Mouse (Mus musculus) stomach, embryonic 16.5 days (tissue): ENCODE data around the gene Rab8a. TPM values are rescaled to one million over a fixed set of nuclear protein-coding genes. Genes with fewer than 3 reads are reported as not detected.

Source experiments
- ATAC-seq: fragments of 200-750 bp; cut with Nextera tagmentation; 2 replicates; pipeline ENCODE4 v1.8.0; 2017; ENCODE audit warnings: moderate number of reproducible peaks, moderate TSS enrichment; ENCODE audit not compliant: insufficient read depth, low FRiP score
- H3K27ac ChIP-seq: fragments of 300-500 bp; sonication (generic); 2 replicates; pipeline ENCODE4 v1.5.1; 2014; ENCODE audit warnings: low read length
- H3K27me3 ChIP-seq: fragments of 300-500 bp; sonication (generic); 2 replicates; pipeline ENCODE4 v1.6.1; 2014; ENCODE audit warnings: low read length, control low read depth, mixed read lengths; ENCODE audit not compliant: control insufficient read depth, insufficient read depth
- H3K36me3 ChIP-seq: fragments of 300-500 bp; sonication (generic); 2 replicates; pipeline ENCODE4 v1.6.1; 2014; ENCODE audit warnings: low read length; ENCODE audit not compliant: control insufficient read depth, insufficient read depth
- H3K4me1 ChIP-seq: fragments of 300-500 bp; sonication (generic); 2 replicates; pipeline ENCODE4 v1.6.1; 2014; ENCODE audit warnings: low read length, control low read depth, mixed read lengths; ENCODE audit not compliant: control insufficient read depth, insufficient read depth
- H3K4me2 ChIP-seq: fragments of 300-500 bp; sonication (generic); 2 replicates; pipeline ENCODE4 v1.6.1; 2014; ENCODE audit warnings: low read depth, low read length, mixed read lengths
- H3K4me3 ChIP-seq: fragments of 300-500 bp; sonication (generic); replicated peaks from 2 replicates; pipeline ENCODE4 v1.5.1; 2014; ENCODE audit warnings: mild to moderate bottlenecking, low read length
- H3K9ac ChIP-seq: fragments of 300-500 bp; sonication (generic); 2 replicates; pipeline ENCODE4 v1.6.1; 2014; ENCODE audit warnings: low read length
- H3K9me3 ChIP-seq: fragments of 300-500 bp; sonication (generic); replicated peaks from 2 replicates; pipeline ENCODE4 v1.6.1; 2016; ENCODE audit warnings: low read length, control low read depth; ENCODE audit not compliant: control insufficient read depth
- WGBS: fragments of 180-500 bp; shearing (Covaris S2); extraction: QIAGEN DNeasy Blood & Tissue Kit; methylation state at CpG from one replicate; pipeline ENCODE4 v1.1.7; 2014; 5-methylcytosine and 5-hydroxymethylcytosine counted together
- polyA plus RNA-seq: library from polyadenylated mRNA; unstranded; fragments of >200 nt; fragmentation: Nextera tagmentation; extraction: Ambion mirVana; gene quantifications from 2 replicates; pipeline ENCODE4 v1.2.1, GENCODE M21; 2015

Rab8a gene
- polyA plus RNA-seq, 1 experiment from 2014 or later: 127 TPM

DNA sequence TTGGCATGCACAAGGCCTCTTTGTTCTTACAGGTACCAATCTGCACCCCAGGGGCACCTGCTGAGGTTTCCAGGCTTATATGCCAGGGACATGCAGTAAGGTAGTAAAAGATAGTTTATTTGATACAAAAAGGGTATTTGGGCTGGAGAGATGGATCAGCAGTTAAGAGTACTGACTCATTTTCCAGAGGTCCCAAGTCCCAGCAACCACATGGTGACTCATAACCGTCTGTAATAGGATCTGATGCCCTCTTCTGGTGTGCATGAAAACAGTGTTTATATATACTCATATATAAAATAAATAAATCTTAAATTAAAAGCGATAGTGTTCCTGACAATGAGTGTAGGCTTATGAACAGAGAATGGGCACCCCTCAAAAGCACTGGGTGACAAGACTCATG lies 2.9 kb upstream of the Rab8a start:
- no peak for ATAC-seq
- WGBS: 69% methylated on average over 2 of the region's 2 CpGs

DNA sequence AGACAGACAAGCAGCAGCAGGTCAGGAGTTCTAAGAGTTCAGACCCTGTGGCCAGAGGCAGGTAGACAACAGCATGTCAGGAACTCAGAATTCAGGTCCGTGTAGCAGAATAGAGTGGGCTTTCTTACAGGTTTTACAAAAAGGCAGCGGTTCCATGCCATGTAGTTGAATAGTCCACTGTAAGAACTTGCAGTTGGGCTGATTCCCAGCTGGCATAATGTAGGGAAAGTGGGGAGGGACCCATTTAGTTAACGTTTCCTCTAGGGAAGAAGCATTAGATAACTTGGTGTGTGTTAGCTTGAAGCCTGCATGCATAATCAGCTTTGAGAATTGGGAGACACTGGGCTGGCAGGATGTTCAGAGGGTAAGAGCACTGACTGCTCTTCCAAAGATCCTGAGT lies 2.3 kb upstream of the Rab8a start:
- Histone ChIP-seq H3K4me3 (no peak overlapping the region), H3K9ac (no peak overlapping the region), H3K36me3 (0 out of 2 replicates have a peak, but pooled peaks cover 2% of the 10 kb centered on the region), H3K27me3 (no peaks in the 10 kb centered on the region), H3K4me2 (no peak overlapping the region), H3K9me3 (no peaks in the 10 kb centered on the region), H3K27ac (no peak overlapping the region), H3K4me1 (peaks cover 19% of the 10 kb centered on the region)
- 80% methylated on average over 3 of the region's 3 CpGs for WGBS
- ATAC-seq: no peak

More for the DNA sequence above, 2.9 kb upstream of the Rab8a start:
- peaks cover 8% of the 10 kb centered on the region; the same call in 1 of the 2 replicates for H3K36me3 ChIP-seq
- no peak overlapping the region for H3K9ac ChIP-seq
- H3K4me2 ChIP-seq: no peak overlapping the region
- H3K9me3 ChIP-seq: no peaks in the 10 kb centered on the region
- no peaks in the 10 kb centered on the region for H3K27me3 ChIP-seq
- H3K4me1 ChIP-seq: peaks cover 19% of the 10 kb centered on the region
- no peak overlapping the region for H3K4me3 ChIP-seq
- H3K27ac ChIP-seq: no peak overlapping the region

DNA sequence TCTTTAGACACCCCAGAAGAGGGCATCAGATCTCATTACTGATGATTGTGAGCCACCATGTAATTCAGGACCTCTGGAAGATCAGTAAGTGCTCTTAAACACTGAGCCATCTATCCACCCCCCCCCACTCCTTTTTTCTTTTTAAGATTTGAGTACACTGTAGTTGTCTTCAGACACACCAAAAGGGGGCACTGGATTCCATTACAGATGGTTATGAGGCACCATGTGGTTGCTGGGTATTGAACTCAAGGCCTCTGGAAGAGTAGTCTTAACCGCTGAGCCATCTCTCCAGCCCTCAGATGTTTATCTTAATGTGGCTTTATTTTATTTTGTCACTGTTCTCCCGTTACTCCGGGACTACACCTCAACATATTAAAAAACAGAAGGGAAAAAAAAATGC lies 993 bp upstream of the Rab8a start:
- Histone ChIP-seq H3K9me3 (no peaks in the 10 kb centered on the region), H3K4me3 (peak overlapping the region; percentile 48), H3K36me3 (no peaks in the 10 kb centered on the region), H3K9ac (peak overlapping the region; percentile 77; the same call in 1 of the 2 replicates), H3K4me2 (peak overlapping the region; percentile 89), H3K4me1 (peaks cover 19% of the 10 kb centered on the region), H3K27me3 (no peaks in the 10 kb centered on the region), H3K27ac (no peak overlapping the region)
- ATAC-seq: no peak
- 52% methylated on average over 3 of the region's 3 CpGs for WGBS

DNA sequence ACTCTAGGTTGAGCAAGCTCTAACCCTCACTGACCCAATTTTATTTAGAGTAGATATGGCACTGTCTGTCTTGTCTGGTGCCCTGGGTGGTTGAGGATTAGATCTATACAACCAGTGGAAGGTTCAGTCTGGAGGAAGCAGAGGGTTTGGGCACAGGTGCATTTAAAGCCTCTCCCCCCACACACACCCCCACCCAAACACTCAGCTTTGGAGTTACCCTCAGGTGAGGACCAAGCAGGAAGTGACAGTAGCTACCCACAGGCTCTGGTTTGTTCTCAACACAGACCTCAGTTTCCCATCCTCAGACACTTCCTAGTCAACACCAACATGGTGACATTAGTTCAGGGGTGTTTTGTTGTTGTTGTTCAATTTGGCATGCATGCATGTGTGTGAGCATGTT lies 1.8 kb downstream of the Rab8a start:
- no peak for ATAC-seq

DNA sequence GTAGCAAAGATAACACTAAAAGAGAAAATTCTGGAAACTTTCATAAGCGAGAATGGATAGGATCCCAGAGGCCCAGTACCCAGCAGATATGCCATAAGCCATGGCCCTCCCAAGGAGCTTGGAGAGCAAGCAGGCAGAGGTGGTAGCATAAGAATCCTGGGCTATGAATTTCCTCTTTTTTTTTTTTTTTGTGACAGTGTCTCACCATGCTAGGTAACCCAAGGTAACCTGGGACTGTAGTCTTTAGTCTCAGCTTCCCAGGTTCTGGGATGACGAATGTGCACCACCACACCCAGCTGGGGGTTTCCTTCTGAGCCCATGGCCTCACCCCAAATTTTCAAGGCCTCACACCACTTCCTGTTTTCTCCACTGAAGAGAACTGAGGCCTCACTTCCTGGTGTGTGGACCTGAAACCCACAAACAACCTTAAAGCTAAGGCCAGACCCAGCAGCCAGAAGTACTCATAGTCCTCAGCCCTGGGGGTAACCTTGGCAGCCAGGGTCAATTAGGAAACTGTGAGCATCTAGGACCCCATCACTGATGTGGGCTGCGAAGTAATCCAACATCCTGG lies 8.2 kb downstream of the Rab8a start:
- H3K4me2 ChIP-seq: no peak overlapping the region
- H3K27ac ChIP-seq: 0 out of 2 replicates have a peak overlapping the region, but pooled peaks have one; percentile 6
- 77% methylated on average over 3 of the region's 3 CpGs for WGBS
- H3K9me3 ChIP-seq: no peaks in the 10 kb centered on the region
- no peak overlapping the region for H3K4me3 ChIP-seq
- H3K9ac ChIP-seq: no peak overlapping the region
- H3K27me3 ChIP-seq: no peaks in the 10 kb centered on the region
- ATAC-seq: no peak
- peaks cover 35% of the 10 kb centered on the region for H3K36me3 ChIP-seq
- no peaks in the 10 kb centered on the region for H3K4me1 ChIP-seq

More for the DNA sequence above, 1.8 kb downstream of the Rab8a start:
- H3K4me2 ChIP-seq: peak overlapping the region; percentile 78
- no peaks in the 10 kb centered on the region for H3K9me3 ChIP-seq
- H3K36me3 ChIP-seq: no peaks in the 10 kb centered on the region
- no peak overlapping the region for H3K9ac ChIP-seq
- no peaks in the 10 kb centered on the region for H3K27me3 ChIP-seq
- H3K4me3 ChIP-seq: no peak overlapping the region
- no peak overlapping the region for H3K27ac ChIP-seq
- peaks cover 19% of the 10 kb centered on the region for H3K4me1 ChIP-seq

DNA sequence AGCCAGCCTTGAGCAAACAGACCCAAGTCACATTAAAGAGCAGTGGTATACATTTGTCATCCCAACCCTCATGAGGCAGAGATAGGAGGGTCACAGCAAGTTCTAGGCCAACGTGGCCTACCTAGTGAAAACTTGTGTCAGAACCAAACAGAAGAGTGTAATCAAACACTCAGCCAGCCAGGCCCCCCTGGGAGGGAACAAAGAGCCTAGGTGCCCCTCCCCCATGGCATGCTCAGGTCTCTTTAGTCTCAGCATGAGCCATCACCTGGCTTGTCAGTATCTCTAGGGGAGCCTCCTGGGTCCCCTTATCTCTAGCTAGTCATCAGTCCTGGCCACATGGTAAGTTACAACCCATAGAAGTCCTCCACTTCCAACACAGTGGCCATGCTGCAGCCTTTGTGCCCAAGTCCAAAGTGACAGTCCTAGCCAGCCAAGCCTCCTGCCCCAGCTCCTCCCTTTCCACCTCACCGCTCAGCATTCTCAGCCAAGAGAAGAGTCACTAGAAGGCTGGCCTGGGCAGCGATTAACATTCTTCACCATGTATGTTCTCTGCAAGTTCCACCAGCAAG lies 8.8 kb downstream of the Rab8a start:
- Histone ChIP-seq H3K27ac (0 out of 2 replicates have a peak overlapping the region, but pooled peaks have one; percentile 6), H3K4me2 (no peak overlapping the region), H3K9me3 (no peaks in the 10 kb centered on the region), H3K9ac (no peak overlapping the region), H3K36me3 (peaks cover 41% of the 10 kb centered on the region), H3K27me3 (no peaks in the 10 kb centered on the region), H3K4me3 (no peak overlapping the region), H3K4me1 (no peaks in the 10 kb centered on the region)
- peak; percentile 38; the same call in 1 of the 2 replicates for ATAC-seq
- WGBS: 69% methylated on average over 3 of the region's 3 CpGs

DNA sequence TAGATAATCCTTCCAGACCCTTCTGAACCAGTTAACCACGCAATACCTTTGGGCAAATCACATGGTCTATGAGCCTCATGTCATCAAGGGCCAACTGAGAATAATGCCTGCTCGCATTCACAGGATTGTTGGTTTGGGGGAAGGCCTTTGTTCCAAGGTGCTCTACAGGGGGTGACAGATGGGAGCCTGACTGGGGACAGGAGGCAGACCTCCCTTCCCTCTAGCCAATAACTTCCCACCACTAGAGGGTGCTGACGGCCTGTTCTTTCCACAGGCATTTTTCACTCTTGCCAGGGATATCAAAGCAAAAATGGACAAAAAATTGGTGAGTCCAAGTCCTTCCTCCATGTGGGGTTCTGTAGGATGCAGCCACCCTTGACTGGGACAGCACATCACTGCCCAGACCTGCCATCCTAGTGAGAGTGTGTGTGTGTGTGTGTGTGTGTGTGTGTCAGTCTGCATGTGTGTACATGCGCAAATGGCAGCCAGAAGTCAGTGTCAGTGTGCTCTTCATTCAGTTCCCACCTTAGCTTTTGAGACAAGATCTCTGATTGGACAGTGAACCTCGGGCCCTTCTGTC lies 16.4 kb downstream of the Rab8a start:
- Histone ChIP-seq H3K36me3 (peaks cover 21% of the 10 kb centered on the region), H3K4me2 (no peak overlapping the region)
- ATAC-seq: no peak

DNA sequence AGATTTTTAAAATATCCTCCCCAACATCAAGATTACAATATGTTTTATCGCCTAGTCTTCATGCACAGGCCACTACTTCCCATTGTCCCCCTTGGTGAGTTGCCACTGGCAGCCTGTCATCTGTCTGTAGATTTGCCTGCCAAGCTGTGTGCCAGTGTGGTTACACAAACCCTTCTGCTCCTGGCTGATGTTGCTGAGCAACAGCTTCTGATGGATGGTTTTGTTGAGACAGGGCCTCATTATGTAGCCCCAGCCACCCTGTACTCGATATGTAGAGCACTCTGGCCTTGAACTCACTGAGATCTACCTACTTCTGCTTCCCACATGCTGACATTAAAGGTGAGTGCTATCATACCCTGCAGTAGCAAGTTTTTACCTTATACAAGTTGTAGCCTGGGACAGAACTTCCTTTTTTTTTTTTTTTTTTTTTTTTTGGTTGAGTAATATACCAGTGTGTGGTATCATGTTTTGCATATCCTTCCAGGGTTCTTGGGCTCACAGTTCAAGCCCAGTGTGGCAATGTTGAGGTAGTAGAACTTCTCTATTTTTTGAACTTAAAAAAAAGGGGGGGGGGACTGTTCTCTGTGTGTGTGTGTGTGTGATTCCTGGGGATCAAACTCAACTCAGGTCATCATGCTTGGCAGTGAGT lies 22.7 kb downstream of the Rab8a start:
- H3K36me3 ChIP-seq: no peaks in the 10 kb centered on the region; the same call in 1 of the 2 replicates
- H3K4me3 ChIP-seq: no peak overlapping the region
- no peaks in the 10 kb centered on the region for H3K4me1 ChIP-seq
- H3K27me3 ChIP-seq: no peaks in the 10 kb centered on the region
- H3K27ac ChIP-seq: no peak overlapping the region
- H3K9me3 ChIP-seq: no peaks in the 10 kb centered on the region
- no peak for ATAC-seq
- WGBS: 67% methylated on average over 2 of the region's 2 CpGs
- H3K4me2 ChIP-seq: no peak overlapping the region
- no peak overlapping the region for H3K9ac ChIP-seq

More for the DNA sequence above, 16.4 kb downstream of the Rab8a start:
- H3K27ac ChIP-seq: no peak overlapping the region
- WGBS: 62% methylated on average over 5 of the region's 5 CpGs
- no peaks in the 10 kb centered on the region for H3K4me1 ChIP-seq
- H3K9me3 ChIP-seq: no peaks in the 10 kb centered on the region
- H3K9ac ChIP-seq: no peak overlapping the region
- no peak overlapping the region for H3K4me3 ChIP-seq
- H3K27me3 ChIP-seq: no peaks in the 10 kb centered on the region

DNA sequence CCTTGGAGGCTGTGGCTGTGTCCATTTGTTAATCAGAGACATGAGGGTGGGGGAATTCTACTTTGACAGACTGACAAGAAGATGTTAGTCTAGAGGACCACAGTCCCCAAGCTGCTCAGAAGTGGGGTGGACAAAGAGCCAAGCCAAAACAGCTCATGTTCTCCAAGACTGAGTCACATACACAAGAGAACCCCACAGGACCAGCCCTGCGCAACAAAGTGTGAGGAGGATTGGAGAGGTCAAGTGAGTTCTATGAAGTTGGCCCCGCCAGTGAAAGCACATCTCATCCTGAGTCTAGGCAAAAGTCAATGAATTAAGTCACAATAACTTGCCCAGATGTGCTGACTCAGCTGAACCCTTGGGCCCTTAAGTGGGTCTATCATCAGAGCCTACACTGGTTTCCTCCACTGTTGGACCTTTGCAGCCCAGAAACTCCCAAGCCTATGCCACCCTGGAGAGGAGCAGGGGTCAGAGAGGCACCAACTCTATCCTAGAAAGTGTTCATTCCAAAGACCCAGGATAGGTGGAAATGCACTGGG lies 26.9 kb downstream of the Rab8a start:
- Histone ChIP-seq H3K27ac (no peak overlapping the region), H3K9me3 (no peaks in the 10 kb centered on the region), H3K36me3 (no peaks in the 10 kb centered on the region), H3K9ac (no peak overlapping the region), H3K4me2 (no peak overlapping the region), H3K27me3 (no peaks in the 10 kb centered on the region), H3K4me3 (no peak overlapping the region), H3K4me1 (no peaks in the 10 kb centered on the region)
- WGBS: 79% methylated on average over 2 of the region's 2 CpGs
- no peak for ATAC-seq
